Mouse (Mus musculus) olfactory bulb, adult 2 months (tissue): ENCODE measurements at regions not wholly inside any gene's neighbourhood (a gene's known extent, or its start where the extent isn't known, plus 50 kb on each side); places are given as distances from the start of the nearest gene placed in this dataset.

Experiments
- H3K27ac ChIP-seq: fragments of 200-500 bp; 2 replicates; pipeline ENCODE4 v1.5.1; 2012; ENCODE audit warnings: low read depth, low read length; ENCODE audit not compliant: insufficient read depth
- H3K4me1 ChIP-seq: fragments of 200-500 bp; 2 replicates; pipeline ENCODE4 v1.6.1; 2012; ENCODE audit warnings: low read length; ENCODE audit not compliant: control insufficient read depth, insufficient read depth
- H3K4me3 ChIP-seq: fragments of 200-500 bp; 2 replicates; pipeline ENCODE4 v1.5.1; 2012; ENCODE audit warnings: mild to moderate bottlenecking, low read depth, low read length, moderate library complexity; ENCODE audit not compliant: insufficient read depth
- CTCF ChIP-seq: fragments of 200-500 bp; IDR thresholded peaks from 2 replicates; pipeline ENCODE4 v1.5.1; 2012; ENCODE audit warnings: low read depth, mild to moderate bottlenecking, low read length, moderate library complexity; ENCODE audit not compliant: insufficient read depth
- POLR2A ChIP-seq: fragments of 200-500 bp; IDR thresholded peaks from 2 replicates; pipeline ENCODE4 v1.6.1; 2012; ENCODE audit warnings: mild to moderate bottlenecking, low read depth, low read length, moderate library complexity; ENCODE audit not compliant: insufficient read depth
- WGBS: fragments of 180-500 bp; shearing (Covaris S2); methylation state at CpG from one replicate; pipeline ENCODE4 v1.1.7; 2018; 5-methylcytosine and 5-hydroxymethylcytosine counted together

GRCm38 (mm10) chr2:75469958-75470687 is 188.9 kb upstream of the Hnrnpa3 start:
- TF ChIP-seq POLR2A (no peak), CTCF (no peak)
- 15% methylated on average over 15 of the region's 15 CpGs for WGBS
- Histone ChIP-seq H3K4me3 (peak overlapping the region; percentile 19), H3K27ac (0 out of 2 replicates have a peak overlapping the region, but pooled peaks have one; percentile 3), H3K4me1 (peaks cover 8% of the 10 kb centered on the region)

- peak overlapping the region; percentile 19 for H3K4me3 ChIP-seq
- H3K4me1 ChIP-seq: peaks cover 8% of the 10 kb centered on the region
- no peak for TF ChIP-seq CTCF
- TF ChIP-seq POLR2A: no peak
- 49% methylated on average over 9 of the region's 9 CpGs for WGBS
- 0 out of 2 replicates have a peak overlapping the region, but pooled peaks have one; percentile 3 for H3K27ac ChIP-seq
These were observed 188.4 kb upstream of the Hnrnpa3 start for GRCm38 (mm10) chr2:75470688-75471054.

- H3K27ac ChIP-seq: no peak overlapping the region
- no peak overlapping the region for H3K4me3 ChIP-seq
- peaks cover 8% of the 10 kb centered on the region for H3K4me1 ChIP-seq
- no peak for TF ChIP-seq CTCF
- TF ChIP-seq POLR2A: no peak
- 90% methylated on average over 9 of the region's 9 CpGs for WGBS
These were observed 186.6 kb upstream of the Hnrnpa3 start for GRCm38 (mm10) chr2:75472489-75472888.

- no peak for TF ChIP-seq CTCF
- TF ChIP-seq POLR2A: no peak
- peaks cover 8% of the 10 kb centered on the region for H3K4me1 ChIP-seq
- H3K4me3 ChIP-seq: no peak overlapping the region
- no peak overlapping the region for H3K27ac ChIP-seq
- 73% methylated on average over 6 of the region's 6 CpGs for WGBS
These were observed 184.6 kb upstream of the Hnrnpa3 start for GRCm38 (mm10) chr2:75474509-75474908.

- no peak overlapping the region for H3K4me3 ChIP-seq
- 97% methylated on average over 1 of the region's 1 CpGs for WGBS
- H3K4me1 ChIP-seq: no peaks in the 10 kb centered on the region
- H3K27ac ChIP-seq: no peak overlapping the region
- TF ChIP-seq CTCF (no peak), POLR2A (no peak)
These were observed 182.7 kb upstream of the Hnrnpa3 start for GRCm38 (mm10) chr2:75476350-75476749.

- no peaks in the 10 kb centered on the region for H3K4me1 ChIP-seq
- TF ChIP-seq POLR2A: no peak
- no peak for TF ChIP-seq CTCF
- 94% methylated on average over 8 of the region's 8 CpGs for WGBS
- no peak overlapping the region for H3K27ac ChIP-seq
- H3K4me3 ChIP-seq: no peak overlapping the region
These were observed 182.0 kb upstream of the Hnrnpa3 start for GRCm38 (mm10) chr2:75477076-75477475.

GRCm38 (mm10) chr2:75479546-75479945 is 179.5 kb upstream of the Hnrnpa3 start:
- H3K4me1 ChIP-seq: no peaks in the 10 kb centered on the region
- WGBS: 92% methylated on average over 5 of the region's 5 CpGs
- TF ChIP-seq POLR2A (no peak), CTCF (no peak)
- no peak overlapping the region for H3K4me3 ChIP-seq
- no peak overlapping the region for H3K27ac ChIP-seq

- WGBS: 69% methylated on average over 8 of the region's 8 CpGs
- Histone ChIP-seq H3K4me3 (no peak overlapping the region), H3K4me1 (no peaks in the 10 kb centered on the region), H3K27ac (no peak overlapping the region)
- TF ChIP-seq POLR2A: no peak
- no peak for TF ChIP-seq CTCF
These were observed 177.2 kb upstream of the Hnrnpa3 start for GRCm38 (mm10) chr2:75481863-75482262.

GRCm38 (mm10) chr2:75482484-75482883 is 176.6 kb upstream of the Hnrnpa3 start:
- Histone ChIP-seq H3K27ac (no peak overlapping the region), H3K4me1 (no peaks in the 10 kb centered on the region), H3K4me3 (no peak overlapping the region)
- TF ChIP-seq POLR2A (no peak), CTCF (no peak)
- 86% methylated on average over 2 of the region's 2 CpGs for WGBS
